Mouse (Mus musculus) macrophage (primary cell): ENCODE measurements around the gene Itm2b. TPM values are rescaled to one million over a fixed set of nuclear protein-coding genes. Genes with fewer than 3 reads are reported as not detected.

ENCODE experiments used
- polyA plus RNA-seq: library from polyadenylated mRNA; stranded (reverse); fragments of 250-400 nt; gene quantifications from 3 replicates; pipeline ENCODE4 v1.2.4, GENCODE M21; 2018; ENCODE audit warnings: inconsistent platforms

The Itm2b gene
- polyA plus RNA-seq, 1 experiment from 2014 or later: 6,999 TPM

Other genes with a start within 250 kb of the Itm2b start
- gene Lpar6, start 147.4 kb downstream of the Itm2b start, polyA plus RNA-seq: 25.3 to 29.9 TPM (median 28.8 TPM) in 3 replicates
- gene Rb1, start 59.5 kb downstream of the Itm2b start, polyA plus RNA-seq: 35.4 to 48.6 TPM (median 40.6 TPM) in 3 replicates
- 21.8 to 38.3 TPM (median 26.9 TPM) in 3 replicates for gene Med4, start 124.7 kb upstream of the Itm2b start, polyA plus RNA-seq
- 40.7 to 97.5 TPM (median 58.2 TPM) in 3 replicates for gene Sucla2, start 140.0 kb upstream of the Itm2b start, polyA plus RNA-seq
- 1.5 to 2.4 TPM (median 2.3 TPM) in 3 replicates for gene Nudt15, start 163.0 kb upstream of the Itm2b start, polyA plus RNA-seq